Mouse (Mus musculus) layer of hippocampus, postnatal 36 days (tissue): ENCODE measurements around the gene Camsap2. TPM values are rescaled to one million over a fixed set of nuclear protein-coding genes. Genes with fewer than 3 reads are reported as not detected.

ENCODE experiments used
- DNase-seq, 2 experiments: peaks; one replicate each; pipeline ENCODE4 v3.0.0; 2022
- total RNA-seq, 2 experiments: library from RNA; stranded (reverse); gene quantifications; 2 replicates each; pipeline ENCODE4 v1.2.3; 2021

The Camsap2 gene
- total RNA-seq, 2 experiments from 2014 or later: 136 to 142 TPM

GRCm38 (mm10) chr1:136258495-136258894 is 87.4 kb downstream of the Camsap2 start:
- no peak for DNase-seq

GRCm38 (mm10) chr1:136255657-136256056 is 90.2 kb downstream of the Camsap2 start:
- no peak for DNase-seq

DNA sequence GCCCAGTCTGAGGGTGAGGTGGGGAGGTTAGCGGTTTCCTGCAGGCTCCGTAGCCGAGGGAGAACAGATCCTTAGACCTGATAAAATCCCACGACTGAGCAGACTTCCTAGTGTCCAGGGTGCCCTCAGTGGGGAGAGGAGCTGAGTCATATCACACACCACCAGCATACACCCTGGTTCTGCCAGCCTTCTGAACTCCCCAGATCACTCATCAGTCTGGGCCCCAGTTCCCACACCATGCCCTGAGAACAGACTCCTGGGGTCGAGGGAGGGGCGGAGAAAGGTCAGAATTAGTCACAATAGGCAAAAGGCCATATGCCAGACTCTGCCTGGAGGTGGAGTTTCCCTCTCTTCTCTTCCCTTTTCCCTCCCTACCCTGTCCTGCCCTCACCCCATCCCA is 90.7 kb downstream of the Camsap2 start:
- no peak for DNase-seq

DNA sequence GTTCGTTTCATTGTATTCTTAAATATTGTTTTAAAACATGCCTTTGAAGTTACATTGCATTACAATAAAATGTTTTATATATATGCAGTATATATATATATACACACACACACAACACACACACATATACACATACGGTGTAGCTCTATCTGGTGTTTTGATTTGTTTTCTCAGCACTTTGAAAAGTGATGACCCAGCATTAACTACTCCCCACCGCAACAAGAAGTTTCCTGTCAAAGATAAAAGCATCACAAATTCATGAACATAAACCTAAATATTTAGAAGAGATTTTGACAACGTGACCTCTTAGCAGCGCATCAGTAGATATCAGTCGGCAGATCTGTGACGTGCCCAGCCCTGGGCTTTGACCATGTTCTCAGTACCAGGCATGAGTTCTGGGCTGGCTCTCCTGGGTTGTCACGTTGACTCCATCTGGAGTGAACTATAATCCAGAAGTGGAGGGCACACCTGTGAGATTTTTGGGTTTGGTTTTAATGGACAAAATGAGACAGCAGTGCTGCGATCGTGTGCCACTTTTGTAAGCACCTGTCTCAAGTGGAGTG is 91.3 kb downstream of the Camsap2 start:
- DNase-seq: no peak

DNA sequence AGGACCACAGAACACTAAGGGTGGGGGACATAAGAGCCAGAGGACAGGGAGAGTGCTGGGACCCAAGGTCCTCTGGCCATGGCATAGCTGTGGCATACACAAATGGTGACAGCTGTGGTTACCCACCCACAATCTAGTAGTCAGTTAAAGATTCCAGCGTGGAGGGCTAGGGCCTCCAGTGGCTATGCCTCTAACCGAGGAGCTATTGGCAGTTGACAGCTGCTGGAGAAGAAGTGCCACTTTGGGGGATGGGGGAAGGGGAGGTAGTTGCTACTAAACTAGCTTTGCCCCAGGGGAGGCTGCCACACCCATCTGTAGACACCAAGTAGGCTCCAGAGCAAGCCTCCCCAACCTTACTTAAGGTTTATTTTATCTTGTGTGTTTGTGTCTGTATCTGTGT is 92.4 kb downstream of the Camsap2 start:
- no peak for DNase-seq

DNA sequence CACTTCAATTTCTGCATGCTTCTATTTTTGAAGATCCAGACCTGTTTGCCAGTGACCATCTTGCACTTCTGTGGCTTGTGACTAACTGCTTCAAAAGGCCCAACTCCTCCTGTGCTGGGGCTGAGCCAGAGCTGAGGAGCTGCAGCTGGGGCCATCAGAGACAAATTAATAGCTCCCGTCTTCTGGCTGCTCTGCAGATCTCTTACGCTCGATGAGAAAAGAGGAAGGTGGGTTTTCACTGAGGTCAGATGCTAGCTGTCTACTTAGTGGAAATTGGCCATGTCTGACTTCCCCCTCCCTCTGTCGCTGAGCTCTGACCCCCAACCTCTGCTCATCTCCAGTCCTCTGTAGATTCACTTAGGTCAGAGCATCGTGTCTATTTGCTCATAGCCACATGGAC is 96.2 kb downstream of the Camsap2 start:
- no peak for DNase-seq

- DNase-seq: no peak
Measured at GRCm38 (mm10) chr1:136247393-136247792, 98.5 kb downstream of the Camsap2 start.

DNA sequence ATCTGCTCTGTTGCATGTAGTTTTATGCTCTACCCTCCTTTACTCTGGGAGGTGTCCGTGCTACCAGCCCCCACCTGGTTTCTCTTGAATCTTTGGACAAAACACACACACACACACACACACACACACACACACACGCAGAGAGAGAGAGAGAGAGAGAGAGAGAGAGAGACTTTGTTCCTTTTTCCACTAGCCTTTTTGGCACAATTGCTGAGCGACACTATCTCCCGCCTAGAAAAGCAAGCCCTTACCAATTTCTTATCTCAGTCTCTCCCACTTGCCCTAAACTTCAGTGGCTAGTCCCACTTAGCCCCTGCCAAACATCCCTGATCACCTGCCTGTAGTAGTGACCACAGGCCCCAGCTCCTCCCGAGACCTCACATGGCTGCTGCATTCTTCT is 101.4 kb downstream of the Camsap2 start:
- no peak for DNase-seq

GRCm38 (mm10) chr1:136241801-136242200 is 104.1 kb downstream of the Camsap2 start:
- DNase-seq: no peak

DNA sequence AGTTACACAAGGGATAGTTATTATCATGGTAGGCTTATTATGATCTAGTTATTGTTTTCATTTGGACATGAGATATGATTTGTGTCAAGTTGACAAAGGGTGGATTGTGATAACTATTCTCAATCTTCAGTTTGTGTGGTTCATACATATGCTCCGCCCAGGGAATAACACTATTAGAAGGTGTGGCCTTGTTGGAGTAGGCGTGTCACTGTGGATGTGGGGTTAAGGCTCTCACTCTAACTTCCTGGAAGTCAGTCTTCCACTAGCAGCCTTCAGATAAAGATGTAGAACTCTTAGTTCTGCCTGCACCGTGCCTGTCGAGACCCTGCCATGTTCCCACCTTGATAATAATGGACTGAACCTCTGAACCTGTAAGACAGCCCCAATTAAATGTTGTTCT is 107.4 kb downstream of the Camsap2 start:
- no peak for DNase-seq

GRCm38 (mm10) chr1:136234595-136235092 is 111.3 kb downstream of the Camsap2 start:
- no peak for DNase-seq

DNA sequence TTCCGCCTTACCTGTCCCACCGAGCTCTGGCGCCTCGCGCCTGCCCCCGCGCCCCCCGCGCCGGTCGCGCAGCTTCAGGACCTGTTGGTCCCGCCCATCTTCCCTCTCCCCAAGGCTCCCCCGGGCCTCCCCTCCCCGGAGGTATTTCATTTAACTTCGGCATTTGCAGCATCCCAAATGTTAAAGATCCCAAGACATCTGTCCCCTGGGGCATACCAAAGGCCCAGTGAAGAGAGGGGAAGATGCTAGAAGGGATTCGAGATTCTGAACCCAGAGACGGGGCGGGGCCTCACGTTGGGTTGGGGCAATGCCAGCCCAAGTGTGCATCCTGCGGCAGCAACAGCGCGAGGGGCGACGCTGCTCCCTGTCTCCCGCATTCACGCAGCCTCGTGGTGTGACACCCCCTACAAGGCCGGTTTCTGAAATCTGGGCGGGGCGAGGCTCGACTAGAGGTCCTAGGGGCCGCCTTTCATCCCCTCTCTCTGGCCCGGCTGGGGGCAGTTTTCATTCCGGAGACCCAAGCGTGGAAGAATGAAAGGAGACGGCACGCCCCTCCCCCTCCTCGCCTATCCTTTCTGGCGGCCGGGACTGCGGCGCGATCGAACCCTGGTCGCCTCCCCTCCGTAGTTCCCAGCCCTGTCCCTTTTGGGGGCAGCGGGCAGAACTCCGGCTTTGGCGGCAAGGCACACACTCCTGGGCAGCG is 111.9 kb downstream of the Camsap2 start, which contains the start of gene Inava:
TSS of gene Inava (minus strand) at position 373 of the 703 bp plus-strand sequence.
- DNase-seq: peak; percentile 29 to 35

DNA sequence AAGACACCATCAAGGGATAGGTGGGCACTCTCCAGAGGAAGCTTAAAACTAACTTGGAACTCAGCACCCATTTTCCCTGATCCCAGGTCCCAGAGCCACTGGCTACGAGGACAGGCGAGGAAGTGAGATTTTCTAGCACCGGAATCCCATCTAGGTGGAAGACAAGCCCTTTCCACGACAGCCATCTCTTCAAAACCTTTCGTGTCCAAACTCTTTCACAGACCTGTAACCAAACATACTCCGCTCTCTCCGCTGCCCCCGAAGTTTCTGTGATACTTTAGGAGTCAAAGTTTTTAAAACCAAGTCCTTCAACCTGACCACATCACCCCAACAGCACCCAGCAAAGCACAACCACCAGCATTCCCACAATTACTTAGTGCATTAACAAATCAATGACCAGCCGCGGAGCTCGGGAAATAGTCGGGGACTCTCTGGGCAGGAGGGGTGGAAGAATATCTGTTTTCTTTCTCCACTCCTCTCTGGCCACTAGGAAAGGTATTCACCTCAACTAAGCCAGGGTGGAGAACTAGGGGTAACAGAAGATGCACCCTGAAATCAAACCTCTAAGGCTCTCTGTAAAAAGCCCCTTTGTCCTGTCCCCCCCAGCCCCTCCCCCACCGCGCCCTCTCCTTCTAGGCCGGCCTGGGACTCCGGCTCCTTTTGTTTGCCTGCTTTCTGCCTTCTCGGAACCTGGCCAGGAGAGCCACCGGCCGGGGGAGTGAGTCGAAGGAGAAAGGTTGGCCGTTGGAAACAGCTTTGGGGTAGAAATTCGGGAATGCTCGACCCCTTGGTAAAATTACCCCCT is 112.7 kb downstream of the Camsap2 start:
- DNase-seq: no peak

DNA sequence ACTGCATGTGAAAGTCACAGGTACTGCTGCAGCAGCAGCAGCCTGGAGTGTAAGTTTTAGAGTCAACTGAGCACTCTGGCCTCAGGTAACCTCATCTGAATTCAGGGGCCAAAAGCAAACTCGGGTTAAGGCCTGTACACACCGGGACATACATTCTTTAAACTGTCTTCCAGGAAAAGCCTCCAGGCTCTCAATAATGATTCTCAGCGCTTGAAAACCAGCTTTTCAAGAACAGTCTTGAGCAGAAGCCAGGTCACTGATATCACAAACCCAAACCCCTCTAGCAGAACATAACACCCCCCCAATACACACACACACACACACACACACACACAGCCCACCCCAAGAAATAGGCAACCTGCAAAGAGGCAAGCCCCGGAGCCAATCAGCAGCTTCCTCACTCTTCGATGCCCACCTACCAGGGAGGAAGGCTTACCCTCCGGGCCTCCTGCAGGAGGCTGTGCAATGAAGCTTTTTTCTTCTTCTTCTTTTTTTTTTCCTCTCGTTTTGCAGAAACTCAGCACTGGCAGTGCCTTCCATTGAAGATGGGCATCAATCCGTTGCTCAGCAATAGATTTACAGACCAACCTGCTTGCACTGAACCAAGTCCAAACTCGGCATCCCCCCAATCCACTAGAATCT is 113.5 kb downstream of the Camsap2 start:
- no peak for DNase-seq

DNA sequence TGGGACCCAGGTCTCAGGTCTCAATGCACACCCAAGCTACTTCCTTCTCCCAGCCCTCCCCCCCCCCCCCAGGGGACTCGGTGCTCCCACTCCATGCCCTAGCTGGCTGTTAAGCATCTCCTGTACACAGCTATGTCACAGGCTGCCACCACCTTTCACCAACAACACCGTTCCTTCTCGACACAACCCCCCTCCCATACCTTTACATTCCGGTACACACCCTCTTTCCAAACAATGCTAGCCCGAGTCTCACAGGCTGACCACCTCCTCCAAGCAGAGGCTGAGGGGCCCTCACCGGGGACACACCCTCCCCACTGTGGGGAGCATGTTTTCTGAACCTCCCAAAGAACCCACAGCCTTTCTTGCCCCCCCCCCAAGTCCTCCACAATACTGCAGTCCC is 114.3 kb downstream of the Camsap2 start:
- no peak for DNase-seq

- DNase-seq: no peak
Measured at GRCm38 (mm10) chr1:136230201-136230600, 115.7 kb downstream of the Camsap2 start.

DNA sequence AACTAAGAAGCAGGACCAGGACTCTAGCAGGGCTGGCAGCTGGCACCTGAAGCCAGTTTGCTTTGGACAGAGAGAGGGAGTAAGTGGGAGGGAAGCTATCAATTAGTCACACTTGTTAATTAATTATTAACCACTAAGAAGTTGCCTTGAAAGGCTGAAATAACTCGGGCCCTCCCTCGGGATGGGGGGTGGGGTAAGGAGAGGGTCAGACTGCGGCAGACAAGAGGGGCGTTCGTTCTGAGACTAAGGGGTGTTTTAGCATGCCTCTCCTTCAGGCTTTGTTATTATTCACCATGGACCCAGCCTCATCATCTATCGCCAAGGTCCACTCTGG is 116.9 kb downstream of the Camsap2 start:
- DNase-seq: no peak

DNA sequence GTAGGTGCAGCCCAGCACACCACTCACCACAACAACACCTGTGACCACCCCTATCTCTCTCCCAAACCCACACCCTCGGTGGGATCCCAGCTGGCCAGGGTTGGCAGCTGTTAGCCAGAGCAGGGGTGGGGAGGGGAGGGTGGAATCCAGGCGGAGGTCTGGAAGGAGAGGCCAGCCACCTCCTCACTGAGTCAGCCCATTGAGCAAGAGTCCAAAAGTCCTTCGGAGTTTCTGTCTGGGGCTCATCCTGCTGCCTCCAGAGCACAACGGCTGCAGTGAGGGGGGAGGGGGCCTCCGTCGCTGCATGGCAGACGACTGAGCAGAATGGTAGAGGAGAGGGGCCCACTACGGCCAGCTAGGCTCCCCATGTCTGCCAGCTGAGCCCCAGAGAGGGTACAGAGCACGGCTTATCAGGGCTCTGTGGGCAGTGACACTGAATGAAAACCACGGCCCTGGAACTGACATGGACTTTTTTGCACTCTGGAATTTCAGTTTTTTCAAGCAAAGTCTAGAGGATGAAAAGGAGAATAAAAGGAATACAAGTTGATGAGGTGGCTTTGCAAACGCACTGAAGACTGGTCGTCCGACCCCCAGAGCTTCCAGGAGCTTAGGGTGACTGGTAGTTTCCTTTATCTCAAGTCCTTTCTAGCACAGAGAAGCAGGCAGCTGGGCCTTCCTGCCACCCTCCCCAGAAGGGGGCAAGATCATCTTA is 117.4 kb downstream of the Camsap2 start:
- no peak for DNase-seq

DNA sequence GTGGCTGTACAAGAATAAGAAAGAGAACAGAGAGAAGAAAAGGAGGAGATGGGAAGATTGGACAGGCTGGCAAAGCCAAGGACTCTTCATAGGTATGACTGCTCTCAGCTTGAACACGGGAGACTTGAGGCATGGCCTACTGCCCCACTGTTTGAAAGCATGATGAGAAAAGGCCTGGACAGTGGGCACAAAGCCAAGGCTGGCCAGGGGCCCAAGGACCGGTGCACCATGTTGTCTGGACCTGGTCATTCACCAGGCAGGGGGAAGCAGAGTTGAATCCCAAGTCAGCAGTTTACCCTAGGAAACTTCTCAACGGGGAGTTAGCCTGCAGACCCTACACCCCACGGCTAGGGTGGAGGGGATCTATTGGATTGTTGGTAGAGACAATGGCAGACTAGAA is 118.0 kb downstream of the Camsap2 start:
- no peak for DNase-seq

- DNase-seq: no peak
Measured at GRCm38 (mm10) chr1:136226626-136227025, 119.3 kb downstream of the Camsap2 start.

DNA sequence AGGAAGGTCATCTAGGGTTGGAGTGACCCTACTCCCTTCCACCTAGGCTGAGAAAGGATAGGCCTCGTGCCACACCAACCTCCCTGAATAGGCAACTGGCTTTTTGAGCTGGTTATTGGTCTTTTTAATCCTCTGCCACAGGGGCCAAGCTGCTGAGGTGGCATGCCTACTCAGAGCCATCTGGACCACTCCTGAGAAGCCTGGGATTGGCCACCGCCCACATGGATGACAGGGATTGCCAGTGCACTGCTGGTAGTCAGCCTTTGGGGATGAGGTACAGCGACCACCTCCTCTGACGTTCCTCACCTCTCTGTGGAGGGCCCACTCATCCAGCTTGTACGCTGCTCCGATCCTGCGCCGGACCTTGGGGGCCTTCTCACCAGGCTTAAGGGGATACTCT is 120.1 kb downstream of the Camsap2 start:
- no peak for DNase-seq

GRCm38 (mm10) chr1:136223758-136224342 is 122.1 kb downstream of the Camsap2 start:
- no peak for DNase-seq
